Mouse (Mus musculus): ENCODE results near the gene Tacc3.

DNA sequence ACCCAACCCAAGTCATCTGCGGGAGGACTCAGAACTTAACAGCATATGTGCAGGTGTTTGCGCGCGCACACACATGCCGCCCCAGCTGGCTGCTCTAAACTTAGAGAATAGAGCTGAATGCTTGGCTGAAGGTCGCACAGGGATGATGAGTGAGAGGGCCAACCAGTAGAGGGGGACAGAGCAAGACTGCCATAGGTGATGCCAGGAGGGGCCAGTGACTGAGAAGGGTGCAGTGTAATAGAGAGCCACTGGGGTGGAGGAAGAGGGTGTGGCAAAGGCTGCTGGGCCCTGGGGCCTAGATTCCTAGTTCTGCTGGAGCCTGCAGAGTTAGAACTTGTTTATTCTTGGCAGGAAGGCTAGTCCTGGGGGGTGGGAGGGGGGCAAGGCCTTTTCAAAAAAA is 58.5 kb downstream of the Tacc3 start:
- TF ChIP-seq CTCF (IDR thresholded peaks at IDR 0.05; ENCODE audit: low read depth, low read length): no peak
- TF ChIP-seq POLR2A (IDR thresholded peaks at IDR 0.05; ENCODE audit: borderline replicate concordance, low read depth, low read length): no peak

Measured in bone marrow macrophage, adult 2 months (primary cell).